Mouse (Mus musculus): ENCODE measurements around the gene Rab31.
"Not testable (repeated sequence)": the region's sequence is repeated elsewhere in the genome, so short reads cannot be mapped to it uniquely, and the experiment has no call there.

The Rab31 gene

DNA sequence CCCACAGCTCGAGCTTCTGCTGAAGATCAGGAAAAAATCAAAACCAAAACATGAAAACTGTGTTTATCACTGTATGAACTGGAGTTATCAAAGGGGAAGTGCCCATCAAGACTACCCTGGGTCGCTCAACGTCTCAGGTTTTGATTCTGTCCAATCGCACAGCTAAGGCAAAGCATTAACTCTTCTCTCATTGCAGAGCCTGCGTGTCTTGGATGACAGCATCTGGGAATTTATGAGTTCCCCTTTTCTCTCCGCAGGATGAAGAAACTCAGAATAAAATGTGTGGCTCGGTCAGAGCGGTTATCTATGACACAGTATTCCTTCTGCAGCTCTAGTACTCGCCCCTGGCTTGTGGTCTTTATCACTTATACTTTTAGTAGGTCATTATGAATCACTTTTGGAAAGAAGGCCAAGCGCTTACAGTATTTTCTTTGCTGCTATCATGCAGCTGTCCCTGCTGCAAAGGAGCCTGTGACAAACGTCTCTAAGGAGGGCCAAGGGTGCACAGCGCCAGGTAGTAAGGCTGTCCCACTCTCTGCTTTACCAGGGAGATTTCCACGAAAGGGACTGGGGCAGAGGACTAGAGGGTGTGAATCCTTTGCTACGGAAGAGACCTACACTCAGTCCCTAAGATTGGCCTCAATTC lies 136.7 kb downstream of the Rab31 start:
- no peak for DNase-seq (ENCODE audit: extremely low spot score, low read depth, low spot score)

DNA sequence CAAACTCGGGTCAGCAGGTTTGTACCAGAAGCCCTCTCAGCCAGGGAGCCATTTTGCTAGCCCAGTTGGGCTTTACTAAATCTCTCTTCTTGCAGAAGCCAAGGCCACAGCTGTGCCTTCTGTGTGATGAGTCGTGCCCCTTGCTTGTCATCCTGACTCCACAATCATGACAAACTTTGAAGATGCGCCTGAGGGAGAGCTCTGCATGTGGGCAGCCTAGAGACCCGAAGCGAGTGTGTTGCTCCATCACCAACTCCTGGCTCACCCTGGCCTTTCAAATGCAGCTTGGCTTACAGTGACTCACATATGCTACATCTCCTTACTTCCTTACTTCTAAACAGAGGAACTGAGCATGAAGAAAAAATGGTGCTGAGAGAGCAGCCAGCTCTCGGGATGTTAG lies 142.6 kb downstream of the Rab31 start:
- no peak for DNase-seq (ENCODE audit: extremely low spot score, low read depth, low spot score)

DNA sequence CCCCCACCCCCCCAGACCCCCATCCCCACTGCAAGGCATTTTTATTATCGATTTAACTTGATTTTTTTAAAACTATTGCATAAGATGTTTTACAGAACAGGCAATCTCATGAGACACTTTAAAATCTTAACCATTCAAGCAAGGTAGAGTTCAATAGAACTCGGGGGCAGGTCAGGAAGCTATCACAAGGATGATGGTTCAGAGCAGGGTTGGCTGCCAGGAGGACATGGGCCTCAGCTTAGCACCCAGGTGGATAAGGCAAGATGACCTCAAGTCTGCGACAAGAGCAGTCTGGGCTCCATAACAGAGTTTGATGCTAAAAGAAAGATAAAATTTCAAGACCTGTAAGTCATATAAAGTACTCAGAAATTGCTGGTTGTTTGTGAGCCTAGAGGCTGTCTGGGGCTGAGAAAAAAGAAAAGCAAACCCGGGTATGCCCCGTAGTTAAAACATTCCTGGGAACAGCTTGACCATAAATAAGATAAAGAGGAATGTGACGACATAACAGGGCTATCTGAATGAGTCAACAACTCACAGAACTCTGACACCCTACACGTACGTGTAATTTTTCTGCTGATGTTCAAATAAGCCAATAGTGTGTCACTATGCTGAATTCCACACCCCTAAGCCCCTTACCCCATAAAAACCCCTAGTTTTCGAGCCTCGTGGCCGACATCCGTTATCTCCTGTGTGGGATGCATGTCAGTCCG lies 143.6 kb downstream of the Rab31 start:
- not testable (repeated sequence) for DNase-seq (ENCODE audit: extremely low spot score, low read depth, low spot score)

DNA sequence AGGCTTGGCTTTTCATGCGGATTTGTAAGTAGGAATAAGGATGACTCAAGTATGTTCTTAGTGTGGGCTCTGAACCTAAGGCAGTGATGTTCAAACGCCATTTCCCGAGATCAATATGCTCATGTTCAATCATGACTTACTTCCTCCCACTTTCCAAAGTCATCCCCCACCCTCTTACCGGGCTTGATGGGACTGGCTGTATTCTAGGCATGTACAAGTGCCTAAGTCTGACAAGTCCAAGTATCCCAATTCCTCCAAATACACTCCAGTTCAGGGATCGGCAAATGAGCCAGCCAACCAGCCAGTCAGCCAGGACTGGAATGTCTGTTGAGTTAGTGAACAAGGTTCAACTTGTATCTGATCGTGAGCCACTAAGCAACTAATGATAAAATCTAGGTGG lies 146.3 kb downstream of the Rab31 start:
- DNase-seq (ENCODE audit: extremely low spot score, low read depth, low spot score) = no peak

DNA sequence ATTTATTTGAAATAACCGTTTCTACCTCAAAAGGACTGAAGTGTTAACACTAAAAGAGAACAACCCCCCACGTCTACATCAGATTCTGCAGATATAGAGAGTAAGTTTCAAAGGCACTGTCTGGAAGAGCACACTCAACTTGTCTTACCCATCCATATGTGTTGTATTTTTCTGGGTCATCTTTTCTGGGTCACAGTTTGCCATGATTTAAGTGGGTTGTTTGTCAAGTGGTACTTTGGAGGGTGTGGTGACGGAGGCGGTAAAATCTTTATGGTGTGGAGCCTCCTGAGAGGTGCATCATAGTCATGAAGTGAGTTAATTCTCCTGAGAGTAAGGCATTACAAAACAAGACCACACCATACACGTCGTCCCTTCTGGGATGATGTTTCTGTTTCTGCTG lies 147.0 kb downstream of the Rab31 start:
- no peak for DNase-seq (ENCODE audit: extremely low spot score, low read depth, low spot score)

DNA sequence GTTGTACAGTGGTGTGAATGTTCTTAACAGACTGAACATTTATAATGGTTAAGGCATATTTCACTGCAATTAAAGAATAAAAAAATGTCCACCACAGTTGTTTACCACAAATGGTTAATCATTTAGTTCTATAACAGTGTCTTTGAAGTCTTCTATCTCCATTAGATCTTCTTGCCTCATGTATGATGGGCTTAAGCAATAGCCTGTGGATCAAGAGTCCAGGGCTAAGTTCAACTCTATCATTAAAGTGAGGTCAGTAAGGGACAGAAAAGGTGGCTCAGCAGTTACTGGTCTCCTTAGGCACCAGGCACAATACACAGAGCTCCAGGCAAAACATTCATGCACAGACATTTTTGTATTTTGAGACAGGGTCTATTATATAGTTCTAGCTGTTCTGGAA lies 149.4 kb downstream of the Rab31 start:
- no peak for DNase-seq (ENCODE audit: extremely low spot score, low read depth, low spot score)

DNA sequence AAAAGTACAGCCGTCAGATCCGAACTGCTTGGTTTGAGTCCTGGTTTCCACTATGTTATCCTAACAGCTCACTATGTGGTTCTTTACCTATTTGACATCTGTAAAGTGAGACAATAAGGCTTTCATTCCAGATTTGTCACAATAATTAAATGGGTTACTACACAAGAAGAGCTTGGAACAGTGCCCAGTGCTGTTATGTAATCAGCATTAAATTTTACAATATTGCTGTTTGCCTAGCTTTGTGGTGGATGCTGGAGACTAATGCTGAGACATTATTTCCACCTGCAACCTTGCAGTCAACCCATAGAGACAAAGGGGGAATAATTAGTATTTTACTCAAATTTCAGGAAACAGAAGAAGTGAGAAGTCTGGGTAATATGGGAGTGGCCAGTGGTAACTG lies 154.1 kb downstream of the Rab31 start:
- DNase-seq (ENCODE audit: extremely low spot score, low read depth, low spot score) = no peak

DNA sequence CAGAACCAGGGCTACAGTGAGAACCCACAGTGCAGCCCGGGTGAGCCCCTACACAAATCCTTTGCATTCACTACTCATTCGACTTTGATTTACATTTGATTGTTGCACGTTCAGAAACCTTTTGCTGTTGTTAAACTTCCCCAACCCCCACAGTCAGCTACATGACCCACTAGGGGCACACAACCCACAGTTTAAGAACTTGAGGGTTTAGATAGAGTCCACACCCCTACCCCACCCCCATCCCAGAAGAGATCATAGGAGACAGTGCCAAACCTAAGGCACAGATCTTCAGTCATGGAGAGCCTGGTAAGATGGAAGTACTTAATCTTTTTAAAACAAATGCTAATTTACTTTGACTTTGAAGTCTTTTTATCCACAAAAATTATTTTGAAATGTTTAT lies 156.9 kb downstream of the Rab31 start:
- no peak for DNase-seq (ENCODE audit: extremely low spot score, low read depth, low spot score)

DNA sequence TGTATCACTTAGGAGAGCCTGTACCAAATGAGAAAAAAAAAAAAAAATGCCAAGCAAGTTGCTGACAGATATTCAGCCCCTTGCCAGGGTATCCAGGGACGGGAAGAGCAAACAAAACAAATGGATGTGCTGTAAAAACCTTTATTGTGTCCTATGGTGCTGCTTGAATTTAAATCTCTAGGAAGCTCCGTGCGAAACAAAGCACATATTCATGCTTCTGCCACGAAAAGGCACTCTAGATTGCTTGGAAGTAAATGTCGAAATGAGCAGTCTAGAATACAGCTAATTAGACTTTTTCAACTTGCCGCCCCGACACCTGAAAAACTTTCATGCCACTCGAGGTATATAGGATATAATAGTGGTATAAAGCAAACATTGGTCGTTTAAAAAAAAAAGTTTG lies 158.1 kb downstream of the Rab31 start:
- DNase-seq (ENCODE audit: extremely low spot score, low read depth, low spot score) = no peak

DNA sequence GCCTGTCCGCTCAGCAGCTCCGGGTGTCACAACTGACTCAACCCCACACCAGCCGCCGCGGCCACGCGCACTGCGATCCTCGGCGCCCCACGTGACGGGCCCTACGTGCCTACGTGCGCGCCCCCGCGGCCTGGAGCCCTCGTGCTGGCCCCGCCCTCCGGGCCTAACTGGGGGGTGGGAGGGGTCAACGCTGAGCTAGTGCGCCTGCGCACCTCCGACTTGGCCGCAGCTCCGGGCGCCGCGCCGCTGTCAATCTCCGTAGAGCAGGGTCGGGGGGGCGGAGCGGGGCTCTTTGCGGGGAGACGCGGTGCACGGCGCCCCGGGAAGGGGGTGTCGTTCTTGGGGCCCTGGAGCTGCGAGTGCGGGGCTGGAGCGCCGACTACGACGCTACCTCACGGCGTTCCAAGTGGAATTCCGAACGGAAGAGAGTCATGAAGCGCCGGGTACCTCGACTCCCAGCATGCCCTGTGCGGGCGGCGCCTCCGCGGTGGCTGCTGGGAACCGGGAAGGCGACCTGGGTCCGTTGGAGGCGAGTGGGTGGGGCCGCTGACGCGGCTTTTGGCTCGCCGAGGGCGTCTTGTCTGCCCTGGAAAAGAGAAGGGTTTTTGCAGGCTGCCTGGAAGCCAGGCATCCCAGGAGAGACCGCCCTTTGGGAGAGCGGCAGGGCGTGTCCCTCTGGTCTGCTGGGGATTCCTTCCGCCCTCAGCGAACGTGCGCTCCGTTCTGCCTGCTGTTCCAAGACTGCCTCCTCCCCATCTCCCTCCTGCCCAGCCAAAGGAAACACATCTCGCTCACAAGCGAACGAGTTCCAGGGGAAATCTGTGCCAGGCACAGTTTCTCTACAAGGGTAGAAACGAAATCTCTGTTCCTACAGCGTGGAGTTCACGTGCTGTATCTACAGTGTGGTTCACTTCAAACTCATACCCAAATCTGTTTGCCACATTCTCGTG lies 158.8 kb downstream of the Rab31 start, which contains the start of gene Vapa:
TSS of gene Vapa (minus strand) at position 93 of the 950 bp plus-strand sequence.
- DNase-seq (ENCODE audit: extremely low spot score, low read depth, low spot score) = peak; percentile 86

DNA sequence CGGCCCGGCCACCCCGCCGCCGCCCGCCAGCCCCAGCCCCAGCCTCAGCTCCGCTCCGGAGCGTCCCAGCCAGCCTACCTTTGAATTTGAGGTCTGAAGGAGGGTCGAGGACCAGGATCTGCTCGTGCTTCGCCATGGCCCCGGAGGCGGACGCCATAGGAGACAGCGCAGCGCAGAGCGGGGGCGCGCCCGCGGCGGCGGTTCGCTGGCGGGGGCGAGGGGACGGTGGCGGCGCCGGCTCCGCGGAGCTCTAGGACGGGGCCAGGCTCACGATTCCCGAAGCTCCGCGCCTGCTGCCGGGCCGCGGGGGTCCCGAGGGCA lies 159.4 kb downstream of the Rab31 start:
- DNase-seq (ENCODE audit: extremely low spot score, low read depth, low spot score) = no peak

DNA sequence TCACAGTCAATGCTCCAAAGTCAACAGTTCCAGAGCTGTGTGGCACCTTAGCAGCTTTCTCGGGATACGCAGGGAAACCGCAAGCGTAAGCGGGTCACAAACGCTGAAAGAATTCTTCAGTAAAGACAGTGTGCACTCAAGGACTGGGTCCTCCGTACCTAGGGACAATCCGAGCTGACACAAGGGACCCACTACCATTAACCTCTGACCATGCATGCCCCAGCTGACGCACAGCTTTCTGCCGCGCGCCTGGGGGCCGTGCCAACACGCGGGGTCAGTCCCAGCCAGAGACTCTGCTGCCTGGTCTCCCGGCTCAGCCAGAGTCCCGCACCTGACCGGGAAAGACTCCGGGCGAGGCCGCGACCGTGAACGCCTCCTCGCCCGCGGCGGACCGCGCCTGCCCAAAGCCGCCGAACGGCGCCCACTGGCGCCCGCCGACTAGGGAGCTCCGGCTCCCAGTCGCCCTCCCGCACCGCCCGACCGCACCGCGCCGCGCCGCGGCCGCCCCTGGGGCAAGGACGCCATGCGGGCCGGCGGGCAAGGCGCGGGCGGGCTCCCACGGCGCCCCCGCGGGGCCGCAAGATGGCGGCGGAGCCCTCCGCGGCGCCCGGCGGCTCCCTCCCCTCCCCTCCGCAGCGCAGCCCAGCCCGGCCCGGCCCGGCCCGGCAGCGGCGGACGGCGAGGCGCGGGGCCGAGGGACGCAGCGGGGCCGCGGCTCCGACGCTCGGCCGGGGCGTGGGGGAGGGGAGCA lies 160.0 kb downstream of the Rab31 start:
- no peak for DNase-seq (ENCODE audit: extremely low spot score, low read depth, low spot score)

DNA sequence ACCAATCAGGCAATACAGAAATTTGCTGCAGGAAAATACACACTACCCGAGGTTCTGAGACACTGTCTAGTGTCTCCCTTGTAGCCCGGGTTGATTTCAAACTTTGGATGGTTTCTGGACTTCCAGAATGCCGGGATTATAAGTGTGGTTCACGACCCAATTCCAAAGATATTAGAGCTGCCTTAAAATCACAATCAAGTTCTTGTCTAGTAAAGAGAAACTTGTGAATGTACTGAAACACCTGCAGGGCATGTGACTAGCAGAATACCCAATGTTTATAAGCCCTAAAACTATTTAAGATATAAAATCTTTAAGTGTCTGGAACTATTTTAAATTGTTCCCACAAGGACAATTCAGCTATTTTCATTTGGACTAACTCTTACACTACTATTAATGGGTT lies 160.8 kb downstream of the Rab31 start:
- no peak for DNase-seq (ENCODE audit: extremely low spot score, low read depth, low spot score)

DNA sequence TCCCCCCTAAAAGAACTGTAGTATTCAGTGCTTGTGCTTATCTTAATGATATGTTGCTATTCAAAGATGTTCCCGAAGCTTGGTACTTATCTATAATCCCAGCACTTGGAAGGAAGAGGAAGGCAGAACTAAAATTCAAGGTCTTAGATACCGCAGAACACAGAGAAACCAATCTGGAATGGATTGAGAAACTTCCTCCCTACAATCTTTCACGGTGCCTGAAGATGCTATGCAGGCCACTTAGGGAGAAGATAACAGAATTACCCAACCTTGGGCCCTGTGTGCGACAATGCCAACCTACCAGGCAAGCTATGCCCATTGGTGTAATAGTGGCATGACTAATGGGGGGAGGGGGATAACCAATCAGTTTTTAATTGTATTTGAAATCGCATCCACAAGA lies 163.8 kb downstream of the Rab31 start:
- no peak for DNase-seq (ENCODE audit: extremely low spot score, low read depth, low spot score)

DNA sequence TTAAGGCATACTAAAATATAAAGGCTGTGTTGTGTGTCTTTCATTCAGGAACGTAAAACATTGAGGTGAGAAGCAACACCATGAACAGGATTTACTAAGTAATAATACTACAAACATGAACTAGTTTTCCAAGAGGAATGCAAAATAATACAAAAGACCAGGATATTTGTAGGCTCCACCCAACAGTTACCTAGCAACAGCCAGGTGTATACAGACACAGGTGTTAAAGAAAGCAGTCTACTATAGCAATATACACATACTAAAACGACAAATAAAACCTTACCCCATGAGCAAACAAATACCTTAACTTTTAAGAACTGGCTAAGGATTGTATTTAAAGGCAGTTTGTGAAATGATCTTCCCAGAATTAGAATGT lies 164.3 kb downstream of the Rab31 start:
- DNase-seq (ENCODE audit: extremely low spot score, low read depth, low spot score) = no peak

DNA sequence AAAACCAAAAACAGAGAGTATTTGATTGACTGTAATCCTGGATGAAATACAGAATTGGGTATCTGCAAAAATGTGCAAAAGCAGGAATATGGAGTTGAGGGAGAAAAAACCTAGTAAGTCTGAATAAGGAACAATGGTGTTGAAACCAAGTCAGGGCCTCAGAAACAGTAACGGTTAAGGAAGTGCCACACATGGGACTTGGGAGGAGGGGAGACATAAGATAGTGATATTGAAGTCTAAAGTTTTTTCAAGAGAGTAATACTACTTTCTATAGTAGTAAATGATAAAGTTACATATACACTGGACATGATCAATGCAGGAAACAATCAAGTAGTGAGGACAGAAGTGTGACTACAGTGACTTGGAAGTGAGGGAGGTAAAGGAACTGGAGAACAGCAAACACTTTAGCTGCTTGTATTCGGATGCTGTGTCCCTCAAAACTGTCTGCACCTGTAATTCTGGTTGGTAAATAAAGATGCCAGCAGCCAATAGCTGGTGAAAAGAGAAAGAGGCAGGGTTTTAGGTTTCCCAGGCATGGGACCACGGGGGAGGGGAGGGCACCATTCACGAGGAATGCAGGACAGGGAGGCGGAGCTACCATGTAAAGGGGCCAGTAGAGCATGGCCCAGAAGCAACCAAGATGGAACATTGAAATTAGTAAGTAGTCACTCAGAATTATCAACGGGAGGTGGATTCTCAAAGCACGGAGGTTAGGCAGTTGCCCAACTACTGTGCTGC lies 164.8 kb downstream of the Rab31 start:
- DNase-seq (ENCODE audit: extremely low spot score, low read depth, low spot score) = no peak

DNA sequence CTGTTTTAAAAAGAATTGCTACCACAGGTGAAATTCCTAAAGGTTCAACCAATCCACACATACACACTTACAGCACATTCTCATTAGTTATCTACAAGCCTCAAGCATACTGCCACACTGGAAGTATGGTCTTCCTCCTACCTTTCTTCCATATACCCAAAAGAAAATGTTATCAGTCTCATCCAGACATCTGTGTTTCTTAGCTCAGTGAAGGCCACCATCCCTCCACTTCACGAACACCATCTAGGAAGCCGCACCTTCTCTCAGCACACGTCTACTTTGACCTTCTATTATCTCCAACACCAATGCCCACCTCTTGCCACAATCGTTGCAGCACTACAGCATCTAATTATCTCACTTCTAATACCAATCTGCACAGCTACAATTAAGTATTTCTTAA lies 166.5 kb downstream of the Rab31 start:
- no peak for DNase-seq (ENCODE audit: extremely low spot score, low read depth, low spot score)

DNA sequence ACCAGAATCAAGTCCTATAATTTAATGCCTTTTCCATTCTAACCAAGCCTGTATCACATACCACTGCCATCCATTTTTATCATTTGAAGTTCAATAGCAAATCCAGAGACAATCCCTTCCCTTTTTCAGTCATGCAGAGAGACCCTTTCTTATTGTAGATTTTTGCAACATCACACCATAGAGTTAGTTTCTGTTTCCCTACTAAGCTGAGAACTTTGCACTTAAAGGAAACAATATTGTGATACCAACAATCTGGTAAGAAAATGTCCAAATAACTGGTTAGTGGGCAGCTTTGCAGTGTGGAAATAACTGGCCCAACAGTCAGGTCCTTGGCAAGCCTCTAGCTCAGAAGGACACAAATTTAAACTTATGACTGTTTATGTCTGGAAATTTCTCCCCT lies 167.7 kb downstream of the Rab31 start:
- DNase-seq (ENCODE audit: extremely low spot score, low read depth, low spot score) = no peak

DNA sequence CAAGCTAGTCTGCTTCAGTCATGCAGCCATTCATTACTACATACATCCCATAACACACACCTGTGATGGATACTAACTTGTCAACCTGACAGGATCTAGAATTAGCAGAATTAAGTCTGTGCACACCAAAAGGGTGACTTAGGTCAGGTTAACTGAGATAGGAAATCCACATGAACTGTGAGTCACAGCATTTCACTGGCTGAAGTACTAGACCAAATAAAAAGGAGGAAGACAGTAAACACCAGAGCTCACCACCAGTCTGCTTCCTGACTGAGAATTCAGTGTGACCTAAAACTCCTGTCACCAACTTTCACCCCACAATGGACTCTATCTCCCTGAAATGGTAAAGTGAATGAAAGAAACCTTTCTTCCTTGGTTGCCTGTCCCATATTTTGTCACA lies 168.2 kb downstream of the Rab31 start:
- DNase-seq (ENCODE audit: extremely low spot score, low read depth, low spot score) = no peak
